Mouse (Mus musculus) splenic B cell, adult 2 months (primary cell): ENCODE measurements around the gene Hist1h1e.
A peak's percentile ranks its signal among the peaks of the same experiment; 100 is the strongest.
"Not testable (repeated sequence)": the region's sequence is repeated elsewhere in the genome, so short reads cannot be mapped to it uniquely, and the experiment has no call there.

Source experiments
- DNase-seq: peaks from one replicate; pipeline ENCODE4 v3.0.0-alpha.2; 2011; ENCODE audit warnings: low read depth, low spot score
- H3K27me3 ChIP-seq: 2 replicates; pipeline ENCODE4 v1.6.1; 2012; ENCODE audit warnings: mild to moderate bottlenecking, low read length, moderate library complexity, mixed read lengths; ENCODE audit not compliant: control insufficient read depth, poor library complexity, insufficient read depth, severe bottlenecking
- H3K36me3 ChIP-seq: 2 replicates; pipeline ENCODE4 v1.6.1; 2012; ENCODE audit warnings: mild to moderate bottlenecking, low read length, moderate library complexity, mixed read lengths; ENCODE audit not compliant: control insufficient read depth, poor library complexity, insufficient read depth, severe bottlenecking

Hist1h1e gene

DNA sequence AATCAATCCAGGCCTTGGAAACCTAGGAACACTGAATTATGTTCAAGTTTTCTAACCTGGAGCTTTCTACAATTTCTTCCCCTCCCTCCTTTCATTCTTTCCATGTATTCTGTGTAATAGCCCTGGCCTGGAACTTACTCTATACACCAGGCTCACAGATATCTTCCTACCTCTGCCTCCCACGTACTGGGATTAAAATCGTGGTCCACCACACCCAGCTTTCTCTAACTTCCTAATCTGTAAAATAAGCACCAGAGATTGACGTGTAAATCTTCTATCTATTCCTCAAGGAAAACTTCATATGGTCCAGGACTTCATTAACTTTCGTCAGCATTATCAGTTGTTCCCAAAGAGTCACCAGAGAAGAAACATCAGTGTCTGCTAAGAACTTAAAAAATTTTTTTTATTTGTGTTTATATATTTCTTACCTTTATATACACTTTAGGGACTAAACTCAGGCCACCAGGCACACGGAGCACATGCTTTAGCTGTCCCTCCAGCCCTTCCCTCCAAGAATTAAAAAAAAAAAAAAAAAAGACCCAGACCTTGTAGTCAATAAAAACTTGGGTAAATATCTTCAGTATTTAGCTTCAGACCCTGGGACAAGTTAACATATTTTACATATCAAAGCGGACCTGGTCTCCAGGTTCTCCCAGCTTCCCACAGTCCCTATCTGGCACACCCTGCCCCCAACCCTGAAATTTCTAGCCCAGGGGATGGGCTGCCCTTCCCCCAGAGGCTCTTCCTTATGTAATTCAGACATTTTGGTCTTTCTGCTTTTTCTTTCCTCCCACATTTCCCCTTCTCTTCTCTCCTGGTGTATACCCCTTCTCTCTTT is 39.9 kb downstream of the Hist1h1e start:
- no peaks in the 10 kb centered on the region for H3K36me3 ChIP-seq
- DNase-seq, result no peak
- no peaks in the 10 kb centered on the region for H3K27me3 ChIP-seq

DNA sequence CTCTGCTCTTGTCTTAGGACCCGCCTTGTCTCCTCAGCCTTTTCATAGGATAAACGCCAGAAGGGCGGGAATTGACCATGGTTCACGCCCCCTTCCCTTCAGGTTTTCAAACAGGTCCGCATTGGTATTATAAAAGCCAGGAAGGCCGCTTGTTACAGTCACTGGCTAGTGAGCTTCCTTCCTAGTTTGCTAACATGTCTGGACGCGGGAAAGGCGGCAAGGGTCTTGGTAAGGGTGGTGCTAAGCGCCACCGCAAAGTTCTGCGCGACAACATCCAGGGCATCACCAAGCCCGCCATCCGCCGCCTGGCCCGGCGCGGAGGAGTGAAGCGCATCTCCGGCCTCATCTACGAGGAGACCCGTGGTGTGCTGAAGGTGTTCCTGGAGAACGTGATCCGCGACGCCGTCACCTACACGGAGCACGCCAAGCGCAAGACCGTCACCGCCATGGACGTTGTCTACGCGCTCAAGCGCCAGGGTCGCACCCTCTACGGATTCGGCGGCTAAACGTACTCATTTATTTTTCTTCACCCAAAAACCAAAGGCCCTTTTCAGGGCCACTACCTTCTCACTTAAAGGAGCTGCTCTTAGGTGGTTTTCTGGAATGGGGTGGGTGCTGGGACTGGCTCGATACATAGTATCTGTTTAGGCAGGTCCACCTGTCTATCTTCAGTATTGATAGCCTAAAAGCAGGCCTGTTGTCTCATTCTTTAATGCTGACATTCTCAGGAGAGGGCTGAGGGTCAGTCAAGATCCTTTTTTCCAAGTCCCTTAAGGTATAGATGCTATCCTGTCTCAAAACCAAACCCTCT is 40.7 kb downstream of the Hist1h1e start, which contains the start of gene Hist1h4d:
Gene Hist1h4d (plus strand): TSS at position 191 of the 811 bp plus-strand sequence.
- Histone ChIP-seq H3K36me3 (no peaks in the 10 kb centered on the region), H3K27me3 (no peaks in the 10 kb centered on the region)
- peak; percentile 97 for DNase-seq

DNA sequence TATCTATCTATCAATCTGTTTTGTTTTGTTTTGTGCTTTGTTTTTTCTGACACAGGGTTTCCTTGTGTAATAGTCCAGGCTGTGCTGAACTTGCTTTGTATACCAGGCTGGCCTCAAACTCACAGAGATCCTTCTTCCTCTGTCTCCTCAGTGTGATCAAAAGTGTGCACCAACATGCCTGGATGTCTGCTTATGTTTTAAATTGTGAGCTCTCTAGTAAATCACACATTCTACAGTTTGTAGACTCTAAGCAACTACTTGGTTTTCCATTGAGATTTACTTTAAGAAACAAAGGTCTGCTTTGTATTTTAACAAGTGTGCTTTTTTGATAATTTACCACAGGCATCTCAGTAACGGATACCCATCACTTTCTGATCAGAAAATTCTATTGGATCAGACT is 44.5 kb downstream of the Hist1h1e start:
- H3K36me3 ChIP-seq, result no peaks in the 10 kb centered on the region
- no peaks in the 10 kb centered on the region for H3K27me3 ChIP-seq
- no peak for DNase-seq

DNA sequence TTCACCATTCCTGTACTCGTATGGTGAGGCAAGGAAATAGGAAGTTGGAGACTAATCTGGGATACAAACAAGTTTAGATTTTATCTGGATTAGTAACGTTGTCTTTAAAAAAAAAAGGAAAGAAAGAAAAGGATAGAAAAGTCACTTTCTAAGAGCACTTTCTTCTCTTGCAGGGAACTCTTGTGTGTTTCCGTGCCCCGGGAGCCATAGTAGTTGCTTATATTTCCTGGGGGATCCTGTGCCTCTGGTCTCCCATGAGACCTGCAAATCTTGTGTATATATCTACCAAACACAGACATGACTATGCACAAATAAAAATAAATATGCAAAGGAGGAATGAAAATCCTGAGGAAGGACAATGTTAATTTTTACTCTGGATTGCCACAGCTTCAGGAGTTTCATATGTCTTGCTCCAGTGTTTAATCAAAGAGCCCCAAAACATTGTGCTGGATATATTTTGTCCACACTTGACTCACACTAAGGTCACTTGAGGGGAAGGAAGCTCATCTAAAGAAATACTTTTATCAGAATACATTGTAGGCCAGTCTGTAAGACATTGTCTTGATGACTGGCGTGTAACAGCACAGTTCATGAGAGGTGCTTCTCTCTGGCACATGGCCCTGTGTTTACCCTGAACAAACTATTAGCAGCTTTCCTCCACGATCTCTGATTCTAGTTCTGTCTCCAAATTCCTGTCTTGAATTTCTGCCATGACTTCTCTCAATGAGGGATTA is 45.3 kb downstream of the Hist1h1e start:
- no peaks in the 10 kb centered on the region for H3K27me3 ChIP-seq
- no peak for DNase-seq

DNA sequence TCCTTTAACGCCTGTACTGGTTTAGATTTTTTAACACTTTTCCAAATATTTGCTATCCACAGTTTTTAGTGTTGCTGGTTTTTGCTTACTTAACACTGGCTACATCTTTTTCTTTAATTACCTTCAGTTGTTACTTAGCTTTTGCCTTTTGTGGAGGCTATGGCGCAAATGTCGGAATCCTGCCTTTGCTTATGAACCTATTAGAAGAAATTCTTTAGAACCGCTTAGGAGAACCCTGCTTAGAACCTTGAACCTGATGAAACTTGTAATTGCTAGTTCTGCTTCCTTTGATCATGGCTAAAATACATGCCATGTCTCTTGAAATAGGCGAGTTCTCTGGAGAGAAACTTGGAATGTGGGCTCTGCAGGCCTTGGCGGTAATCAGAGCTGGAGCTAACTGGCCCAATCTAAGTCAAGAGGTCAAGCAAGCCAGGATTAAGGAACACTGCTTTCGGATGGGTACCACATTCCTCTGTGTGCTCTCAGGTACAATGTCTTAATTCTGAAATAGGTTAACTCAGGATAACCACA is 45.9 kb downstream of the Hist1h1e start:
- no peak for DNase-seq

More for the DNA sequence above, 45.3 kb downstream of the Hist1h1e start:
- H3K36me3 ChIP-seq, result no peaks in the 10 kb centered on the region

DNA sequence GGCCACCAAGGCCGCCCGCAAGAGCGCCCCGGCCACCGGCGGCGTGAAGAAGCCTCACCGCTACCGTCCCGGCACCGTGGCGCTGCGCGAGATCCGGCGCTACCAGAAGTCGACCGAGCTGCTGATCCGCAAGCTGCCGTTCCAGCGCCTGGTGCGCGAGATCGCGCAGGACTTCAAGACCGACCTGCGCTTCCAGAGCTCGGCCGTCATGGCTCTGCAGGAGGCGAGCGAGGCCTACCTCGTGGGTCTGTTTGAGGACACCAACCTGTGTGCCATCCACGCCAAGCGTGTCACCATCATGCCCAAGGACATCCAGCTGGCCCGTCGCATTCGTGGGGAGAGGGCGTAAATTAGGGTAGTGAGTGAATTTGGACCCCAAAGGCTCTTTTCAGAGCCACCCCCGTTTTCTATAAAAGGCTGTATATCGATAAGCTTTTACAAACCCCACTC is 46.5 kb downstream of the Hist1h1e start:
- H3K36me3 ChIP-seq, H3K27me3 ChIP-seq: not testable (repeated sequence)
- peak; percentile 18 for DNase-seq

More for the DNA sequence above, 45.9 kb downstream of the Hist1h1e start:
- Histone ChIP-seq H3K27me3 (no peaks in the 10 kb centered on the region), H3K36me3 (no peaks in the 10 kb centered on the region)

DNA sequence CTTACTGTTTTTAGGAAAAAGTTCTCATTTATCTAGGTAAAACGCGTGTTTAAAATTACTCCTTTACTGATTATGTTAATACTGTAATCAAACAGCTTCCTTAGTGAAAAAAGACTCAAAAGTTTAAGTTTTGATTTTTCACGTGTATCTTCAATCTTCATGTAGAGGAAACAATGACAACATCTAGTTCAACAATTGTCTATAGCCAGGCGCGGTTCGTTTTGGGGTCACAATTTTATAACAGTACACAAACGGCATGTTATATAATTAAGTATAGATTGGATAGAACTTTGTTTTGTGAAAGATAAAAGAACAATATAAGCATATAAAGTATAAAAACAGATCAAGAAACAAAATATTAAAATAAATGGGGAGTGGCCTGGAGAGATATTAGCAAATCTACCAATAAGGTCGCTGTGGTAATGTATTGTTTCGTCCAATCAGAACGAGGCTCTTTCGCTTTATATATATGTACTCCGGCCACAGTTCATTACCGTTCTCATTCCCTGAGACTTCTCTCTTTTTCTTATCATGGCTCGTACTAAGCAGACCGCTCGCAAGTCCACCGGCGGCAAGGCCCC is 47.0 kb downstream of the Hist1h1e start, which contains the start of gene Hist1h3d:
Gene Hist1h3d (plus strand): TSS at position 493 of the 581 bp plus-strand sequence.
- Histone ChIP-seq H3K27me3 (no peaks in the 10 kb centered on the region), H3K36me3 (no peaks in the 10 kb centered on the region)
- peak; percentile 92 for DNase-seq

DNA sequence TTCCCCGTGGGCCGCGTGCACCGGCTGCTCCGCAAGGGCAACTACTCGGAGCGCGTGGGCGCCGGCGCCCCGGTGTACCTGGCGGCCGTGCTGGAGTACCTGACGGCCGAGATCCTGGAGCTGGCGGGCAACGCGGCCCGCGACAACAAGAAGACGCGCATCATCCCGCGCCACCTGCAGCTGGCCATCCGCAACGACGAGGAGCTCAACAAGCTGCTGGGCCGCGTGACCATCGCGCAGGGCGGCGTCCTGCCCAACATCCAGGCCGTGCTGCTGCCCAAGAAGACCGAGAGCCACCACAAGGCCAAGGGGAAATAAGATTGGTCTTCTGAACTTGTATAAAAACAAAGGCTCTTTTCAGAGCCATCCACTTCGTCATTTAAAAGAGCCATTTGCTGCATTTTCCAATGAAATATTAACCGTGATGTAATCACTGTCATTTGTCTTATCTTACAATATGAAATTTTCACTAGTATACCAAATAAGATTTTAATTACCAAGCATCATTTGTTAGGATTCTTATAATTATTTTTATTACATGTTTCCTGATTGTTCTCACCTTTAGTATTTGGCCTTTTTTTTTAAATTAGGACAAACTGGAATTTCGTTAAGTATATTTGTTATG is 47.7 kb downstream of the Hist1h1e start:
- H3K27me3 ChIP-seq, result not testable (repeated sequence)
- DNase-seq, result peak; percentile 50

DNA sequence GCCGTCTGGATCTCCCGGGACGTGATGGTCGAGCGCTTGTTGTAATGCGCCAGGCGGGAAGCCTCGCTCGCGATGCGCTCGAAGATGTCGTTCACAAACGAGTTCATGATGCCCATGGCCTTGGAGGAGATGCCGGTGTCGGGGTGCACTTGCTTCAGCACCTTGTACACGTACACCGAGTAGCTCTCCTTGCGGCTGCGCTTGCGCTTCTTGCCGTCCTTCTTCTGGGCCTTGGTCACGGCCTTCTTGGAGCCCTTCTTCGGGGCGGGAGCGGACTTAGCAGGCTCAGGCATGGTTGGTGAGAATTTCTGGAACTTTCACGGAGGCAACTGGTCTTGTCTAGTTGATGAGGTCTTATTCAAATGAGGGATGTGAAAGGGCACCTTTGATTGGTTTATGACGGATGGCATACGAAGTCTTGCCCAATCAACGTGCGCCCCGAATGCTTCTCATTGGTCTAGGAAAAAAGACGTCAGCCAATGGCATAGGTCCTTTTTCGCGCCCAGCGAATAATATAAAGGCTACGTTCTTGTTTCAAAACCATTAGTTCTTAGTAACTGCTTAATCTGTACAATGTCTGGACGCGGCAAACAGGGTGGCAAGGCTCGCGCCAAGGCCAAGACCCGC is 48.3 kb downstream of the Hist1h1e start, which contains the start of the genes Hist1h2bf and Hist1h2ad:
Gene Hist1h2bf (minus strand): TSS at position 299 of the 627 bp plus-strand sequence.
Gene Hist1h2ad (plus strand): TSS at position 484 of the 627 bp plus-strand sequence.
- DNase-seq, result peak; percentile 98
- H3K27me3 ChIP-seq, H3K36me3 ChIP-seq: not testable (repeated sequence)

More for the DNA sequence above, 47.7 kb downstream of the Hist1h1e start:
- H3K36me3 ChIP-seq, result not testable (repeated sequence)

DNA sequence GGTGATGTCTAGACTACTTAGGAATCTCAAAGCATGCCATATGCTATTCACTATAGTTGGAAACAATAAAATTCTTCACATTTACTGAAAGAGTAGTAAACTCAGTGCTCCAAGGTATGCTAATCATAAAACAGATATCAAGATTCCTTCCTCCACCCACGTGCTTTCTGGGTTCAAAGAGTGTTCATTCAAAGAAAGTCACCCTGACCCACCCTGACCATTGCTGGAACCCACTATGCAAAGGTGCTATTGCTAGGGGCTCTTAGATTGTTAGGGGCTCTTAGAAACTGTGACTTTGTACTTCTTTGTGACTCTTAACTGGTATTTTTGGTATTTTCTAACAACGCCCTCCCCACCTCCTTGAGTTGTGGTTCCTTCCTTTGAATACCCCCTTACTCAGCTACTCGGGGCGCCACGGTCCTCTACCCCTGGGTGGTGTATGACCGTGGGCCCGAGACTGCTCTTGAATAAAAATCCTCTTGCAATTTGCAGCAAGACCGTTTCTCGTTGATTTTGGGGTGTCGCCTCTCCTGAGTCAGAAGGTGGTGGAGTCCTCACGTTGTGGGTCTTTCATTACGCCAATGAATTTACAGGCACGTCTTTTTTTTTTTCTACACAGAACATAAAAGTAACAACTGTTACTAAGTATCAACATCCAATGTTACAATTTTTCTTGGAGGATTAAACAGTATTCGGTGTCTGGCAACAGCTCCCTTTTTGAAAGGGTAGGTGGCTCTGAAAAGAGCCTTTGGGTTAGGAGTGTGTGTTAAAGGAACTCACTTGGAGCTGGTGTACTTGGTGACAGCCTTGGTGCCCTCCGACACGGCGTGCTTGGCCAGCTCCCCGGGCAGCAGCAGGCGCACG is 49.1 kb downstream of the Hist1h1e start:
- peak; percentile 30 for DNase-seq
- not testable (repeated sequence) for H3K36me3 ChIP-seq, H3K27me3 ChIP-seq

DNA sequence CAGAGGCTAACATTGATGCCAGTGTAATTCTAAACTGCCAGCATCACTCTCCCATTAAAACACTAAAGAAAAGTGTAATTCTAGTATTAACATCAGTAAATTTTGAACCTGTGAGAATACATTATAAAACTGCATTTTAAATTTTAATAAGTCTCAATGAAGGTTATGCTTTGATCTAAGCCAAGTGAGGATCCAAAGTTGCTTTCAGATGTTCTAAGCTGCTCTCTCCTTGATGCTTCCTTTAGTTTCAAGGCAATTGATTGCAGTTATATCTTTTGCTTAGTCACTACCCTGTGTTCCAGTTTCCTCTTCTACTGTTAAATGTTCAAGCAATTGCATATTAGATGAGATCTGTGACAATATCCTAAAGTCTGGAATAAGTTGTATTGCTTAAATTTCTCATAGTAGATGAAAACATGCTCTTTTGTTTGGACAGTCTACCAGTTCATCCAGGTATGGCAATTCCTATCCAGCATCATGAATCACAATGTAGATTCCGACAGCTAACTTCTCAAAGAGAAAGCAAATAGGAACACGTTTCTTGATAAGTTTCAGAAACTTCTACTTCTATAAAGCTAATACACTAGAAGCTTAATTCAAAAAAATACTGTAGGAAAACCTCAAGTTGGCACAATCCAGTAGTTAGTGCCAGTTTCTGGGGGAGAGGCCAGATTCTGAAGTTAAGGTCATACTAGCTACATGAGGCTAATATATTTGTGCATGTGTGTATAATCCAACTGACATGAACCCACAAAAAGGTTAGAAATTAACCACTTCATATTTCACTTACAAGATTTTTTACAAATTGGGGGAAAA is 49.9 kb downstream of the Hist1h1e start:
- Histone ChIP-seq H3K27me3 (no peaks in the 10 kb centered on the region), H3K36me3 (no peaks in the 10 kb centered on the region)
- peak; percentile 13 for DNase-seq
